Mouse (Mus musculus) limb, embryonic 14.5 days (tissue): ENCODE results near the gene Papss1. TPM values are rescaled to one million over a fixed set of nuclear protein-coding genes. Genes with fewer than 3 reads are reported as not detected.

Experiments used
- ATAC-seq: fragments of 200-750 bp; cut with Nextera tagmentation; 2 replicates; pipeline ENCODE4 v1.8.0; 2017; ENCODE audit warnings: low read depth, moderate number of reproducible peaks, moderate TSS enrichment; ENCODE audit not compliant: low FRiP score
- DNase-seq: peaks from one replicate; pipeline ENCODE4 v3.0.0-alpha.2; 2015; ENCODE audit warnings: low spot score
- H3K27ac ChIP-seq: fragments of 300-500 bp; sonication (generic); replicated peaks from 2 replicates; pipeline ENCODE4 v1.5.1; 2014; ENCODE audit warnings: low read depth, mild to moderate bottlenecking, low read length, moderate library complexity, mixed read lengths
- H3K27me3 ChIP-seq: fragments of 300-500 bp; sonication (generic); 2 replicates; pipeline ENCODE4 v1.6.1; 2014; ENCODE audit warnings: low read length, mixed read lengths; ENCODE audit not compliant: control insufficient read depth, insufficient read depth
- H3K36me3 ChIP-seq: fragments of 300-500 bp; sonication (generic); 2 replicates; pipeline ENCODE4 v1.6.1; 2014; ENCODE audit warnings: mild to moderate bottlenecking, low read length, moderate library complexity, mixed read lengths; ENCODE audit not compliant: control insufficient read depth, insufficient read depth
- H3K4me1 ChIP-seq: fragments of 300-500 bp; sonication (generic); 2 replicates; pipeline ENCODE4 v1.6.1; 2014; ENCODE audit warnings: antibody characterized with exemption, low read length, mixed read lengths; ENCODE audit not compliant: control insufficient read depth, insufficient read depth
- H3K4me2 ChIP-seq: fragments of 300-500 bp; sonication (generic); replicated peaks from 2 replicates; pipeline ENCODE4 v1.6.1; 2014; ENCODE audit warnings: low read depth, mild to moderate bottlenecking, low read length, moderate library complexity; ENCODE audit not compliant: severe bottlenecking
- H3K4me3 ChIP-seq: fragments of 300-500 bp; sonication (generic); replicated peaks from 2 replicates; pipeline ENCODE4 v1.5.1; 2014; ENCODE audit warnings: low read length
- H3K9ac ChIP-seq: fragments of 300-500 bp; sonication (generic); 2 replicates; pipeline ENCODE4 v1.6.1; 2014; ENCODE audit warnings: mild to moderate bottlenecking, low read depth, low read length, moderate library complexity; ENCODE audit not compliant: severe bottlenecking
- H3K9me3 ChIP-seq: fragments of 300-500 bp; sonication (generic); 2 replicates; pipeline ENCODE4 v1.6.1; 2016; ENCODE audit warnings: low read length; ENCODE audit not compliant: control insufficient read depth
- POLR2A ChIP-seq: fragments of 200-500 bp; IDR thresholded peaks from 2 replicates; pipeline ENCODE4 v1.8.0; 2012; ENCODE audit warnings: inconsistent platforms, mild to moderate bottlenecking, moderate library complexity, borderline replicate concordance; ENCODE audit not compliant: insufficient read depth, insufficient read length; ENCODE audit errors: extremely low read depth
- WGBS: fragments of 180-500 bp; shearing (Covaris S2); extraction: QIAGEN DNeasy Blood & Tissue Kit; methylation state at CpG from one replicate; pipeline ENCODE4 v1.1.7; 2014; 5-methylcytosine and 5-hydroxymethylcytosine counted together
- polyA plus RNA-seq, 2 experiments: library from polyadenylated mRNA; depleted of rRNA in 1 of 2; stranded (reverse) in 1 of 2; unstranded in 1 of 2; fragments of >200 nt; fragmentation: Nextera tagmentation in 1 of 2; extraction: Ambion mirVana in 1 of 2; gene quantifications; 2 replicates each; pipeline versions ENCODE4 v1.2.1 to v1.2.3; 2012 to 2014

The Papss1 gene
- polyA plus RNA-seq, 2 experiments: 117 to 135 TPM

GRCm38 (mm10) chr3:131642681-131643292, 78.2 kb downstream of the Papss1 start:
- 85% methylated on average over 20 of the region's 20 CpGs for WGBS
- Histone ChIP-seq H3K4me1 (peaks cover 18% of the 10 kb centered on the region), H3K4me3 (no peak overlapping the region)

GRCm38 (mm10) chr3:131645203-131645602, 80.6 kb downstream of the Papss1 start:
- Histone ChIP-seq H3K9ac (no peak overlapping the region), H3K4me3 (no peak overlapping the region), H3K4me1 (0 out of 2 replicates have a peak, but pooled peaks cover 7% of the 10 kb centered on the region), H3K27ac (no peak overlapping the region), H3K27me3 (no peaks in the 10 kb centered on the region), H3K36me3 (peaks cover 30% of the 10 kb centered on the region), H3K4me2 (no peak overlapping the region), H3K9me3 (no peaks in the 10 kb centered on the region)
- ATAC-seq (no peak), DNase-seq (no peak)
- no peak for TF ChIP-seq POLR2A
- 95% methylated on average over 5 of the region's 5 CpGs for WGBS

More at GRCm38 (mm10) chr3:131642681-131643292, 78.2 kb downstream of the Papss1 start:
- H3K9me3 ChIP-seq: no peaks in the 10 kb centered on the region
- no peak overlapping the region for H3K4me2 ChIP-seq
- H3K27ac ChIP-seq: no peak overlapping the region
- H3K27me3 ChIP-seq: no peaks in the 10 kb centered on the region
- no peak for ATAC-seq
- peaks cover 40% of the 10 kb centered on the region for H3K36me3 ChIP-seq
- TF ChIP-seq POLR2A: no peak
- no peak for DNase-seq
- H3K9ac ChIP-seq: no peak overlapping the region

GRCm38 (mm10) chr3:131654366-131654765, 89.8 kb downstream of the Papss1 start:
- no peak for TF ChIP-seq POLR2A
- WGBS: 93% methylated on average over 3 of the region's 3 CpGs
- no peaks in the 10 kb centered on the region for H3K27me3 ChIP-seq

GRCm38 (mm10) chr3:131656032-131656431, 91.5 kb downstream of the Papss1 start:
- peaks cover 7% of the 10 kb centered on the region; the same call in 1 of the 2 replicates for H3K4me1 ChIP-seq
- ATAC-seq (no peak), DNase-seq (no peak)
- WGBS: 47% methylated on average over 6 of the region's 6 CpGs
- no peak overlapping the region for H3K4me2 ChIP-seq
- H3K27me3 ChIP-seq: no peaks in the 10 kb centered on the region
- no peak for TF ChIP-seq POLR2A
- no peak overlapping the region for H3K9ac ChIP-seq
- no peak overlapping the region for H3K27ac ChIP-seq
- no peaks in the 10 kb centered on the region for H3K9me3 ChIP-seq
- H3K4me3 ChIP-seq: no peak overlapping the region
- no peaks in the 10 kb centered on the region for H3K36me3 ChIP-seq

More at GRCm38 (mm10) chr3:131654366-131654765, 89.8 kb downstream of the Papss1 start:
- peaks cover 7% of the 10 kb centered on the region; the same call in 1 of the 2 replicates for H3K4me1 ChIP-seq
- no peak overlapping the region for H3K4me2 ChIP-seq
- H3K9ac ChIP-seq: no peak overlapping the region
- no peaks in the 10 kb centered on the region for H3K9me3 ChIP-seq
- ATAC-seq (no peak), DNase-seq (no peak)
- no peak overlapping the region for H3K27ac ChIP-seq
- H3K4me3 ChIP-seq: no peak overlapping the region
- H3K36me3 ChIP-seq: no peaks in the 10 kb centered on the region

- Histone ChIP-seq H3K9ac (no peak overlapping the region), H3K27me3 (no peaks in the 10 kb centered on the region), H3K4me3 (no peak overlapping the region), H3K36me3 (no peaks in the 10 kb centered on the region), H3K9me3 (no peaks in the 10 kb centered on the region), H3K4me2 (no peak overlapping the region), H3K27ac (no peak overlapping the region), H3K4me1 (peaks cover 23% of the 10 kb centered on the region)
- ATAC-seq (no peak), DNase-seq (no peak)
- TF ChIP-seq POLR2A: no peak
These were observed 95.6 kb downstream of the Papss1 start for GRCm38 (mm10) chr3:131660126-131660525.
